25 mouse cellular contexts compared by ENCODE assay signal in the genomic region with DNA sequence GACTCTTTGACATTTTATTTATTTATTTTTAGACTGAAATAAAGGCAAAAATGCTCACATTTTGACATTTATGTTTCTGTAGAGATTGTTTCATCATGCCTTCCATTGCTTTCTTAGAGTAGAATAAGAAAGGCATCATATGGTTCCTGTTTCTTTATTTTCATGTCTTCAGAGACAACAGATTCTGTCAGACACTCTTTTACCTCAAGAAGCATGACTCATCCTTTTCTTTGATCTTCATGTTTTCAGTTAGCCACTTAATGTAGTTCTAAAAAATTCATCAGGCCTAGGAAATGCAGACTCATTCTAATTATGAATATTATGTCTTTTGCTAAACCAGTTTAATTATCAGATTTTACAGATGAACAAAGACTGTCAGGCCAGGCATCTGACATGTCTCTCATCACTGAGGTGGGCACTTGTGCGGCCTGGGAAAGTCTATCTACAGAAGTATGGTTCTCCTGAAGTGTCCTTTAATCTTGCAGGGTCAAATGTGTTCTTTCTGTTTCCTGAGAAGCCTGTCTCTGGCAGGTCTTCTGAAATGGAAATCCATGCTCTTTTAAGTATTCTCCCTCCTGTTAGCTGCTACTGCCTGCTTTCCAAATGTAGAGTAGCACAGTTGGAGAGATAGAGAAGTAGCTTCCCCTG. TPM values are rescaled to one million over a fixed set of nuclear protein-coding genes. Genes with fewer than 3 reads are reported as not detected.
DNase-seq lines count a peak whose midpoint lies in the region; ATAC-seq and TF ChIP-seq lines count a peak whose summit lies in the region.
"Had no signal": no experiment of that assay in that cellular context is flagged by ENCODE, and none has a peak within 500 bp of the region (broad histone marks: within the 10 kb centered on the region; RNA-seq: fewer than 3 reads in every experiment).

No protein-coding gene starts in this region.

- intact Hi-C loops in gastrocnemius, postnatal 36 days (cut with DNase I) = no loop called here

- WGBS in thymus, adult 2 months = 89% methylated on average over 1 of the region's 1 CpGs
- 70% methylated on average over 1 of the region's 1 CpGs for WGBS in midbrain, postnatal 0 days

- ATAC-seq in midbrain, postnatal 0 days (ENCODE audit: low FRiP score) = no peak
- ATAC-seq: activated CD4-positive, CD25-positive, alpha-beta regulatory T cell, adult 4 months; forebrain, embryonic 13.5 days; forebrain, embryonic 16.5 days; intestine, embryonic 16.5 days had no signal

- H3K4me3 ChIP-seq in thymus, adult 2 months (ENCODE audit: control insufficient read depth, insufficient read depth, low read length) = no peak overlapping the region
- no peak overlapping the region for H3K4me3 ChIP-seq in MEL (ENCODE audit: control insufficient read depth in 1 of 2, insufficient read depth in 1 of 2, low read depth in 2 of 2, low read length in 2 of 2)
- H3K4me3 ChIP-seq in midbrain, postnatal 0 days (ENCODE audit: low read depth, low read length) = no peak overlapping the region
- H3K4me3 ChIP-seq: forebrain, embryonic 10.5 days; forebrain, embryonic 13.5 days; heart, embryonic 10.5 days; heart, embryonic 13.5 days; hindbrain, embryonic 15.5 days had no signal

- H3K4me1 ChIP-seq in thymus, adult 2 months (replicated peaks; ENCODE audit: control insufficient read depth, insufficient read depth, low read length) = peaks cover 31% of the 10 kb centered on the region
- peaks cover 42 to 48% of the 10 kb centered on the region in 2 experiments for H3K4me1 ChIP-seq in MEL (ENCODE audit: control insufficient read depth in 1 of 2, insufficient read depth in 2 of 2, low read length in 2 of 2)
- H3K4me1 ChIP-seq in midbrain, postnatal 0 days (ENCODE audit: insufficient read depth, low read length) = no peaks in the 10 kb centered on the region

- TF ChIP-seq RAD21 in MEL (IDR thresholded peaks at IDR 0.05; ENCODE audit: low read depth, low read length) = no peak

- no peaks in the 10 kb centered on the region for H3K36me3 ChIP-seq in thymus, adult 2 months (ENCODE audit: control insufficient read depth, insufficient read depth, low read length)
- peaks cover 0 to 51% of the 10 kb centered on the region in 2 experiments; a peak in 2 of 4 replicates for H3K36me3 ChIP-seq in MEL (ENCODE audit: control insufficient read depth in 1 of 2, insufficient read depth in 2 of 2, low read length in 2 of 2)
- H3K36me3 ChIP-seq in midbrain, postnatal 0 days (ENCODE audit: insufficient read depth, low read length) = no peaks in the 10 kb centered on the region
- H3K36me3 ChIP-seq: forebrain, embryonic 10.5 days; heart, embryonic 10.5 days; heart, embryonic 13.5 days; hindbrain, embryonic 15.5 days had no signal

- peak; percentile 59 to 61 for TF ChIP-seq EP300 in MEL (IDR thresholded peaks at IDR 0.05; ENCODE audit: low read depth in 1 of 2, low read length in 2 of 2)

- H3K27me3 ChIP-seq in thymus, adult 2 months (ENCODE audit: control insufficient read depth, insufficient read depth, low read length) = no peaks in the 10 kb centered on the region
- H3K27me3 ChIP-seq in MEL (ENCODE audit: control insufficient read depth in 1 of 2, insufficient read depth in 2 of 2, low read length in 2 of 2) = no peaks in the 10 kb centered on the region
- H3K27me3 ChIP-seq in midbrain, postnatal 0 days (ENCODE audit: insufficient read depth, low read length) = no peaks in the 10 kb centered on the region
- H3K27me3 ChIP-seq: forebrain, embryonic 13.5 days; heart, embryonic 13.5 days; hindbrain, embryonic 15.5 days had no signal

- no peak for DNase-seq in thymus, adult 2 months
- DNase-seq in thymus, postnatal 25 days = no peak
- DNase-seq in CD4-positive helper T cell, adult 2 months (ENCODE audit: low read depth, low spot score) = peak; percentile 18
- DNase-seq in MEL (ENCODE audit: low read depth, low spot score) = peak; percentile 71
- DNase-seq in induced T-regulatory cell, adult 2 months (ENCODE audit: low read depth) = peak; percentile 52
- no peak for DNase-seq in midbrain, postnatal 0 days (ENCODE audit: low spot score)
- DNase-seq in spleen, adult 18-20 months = no peak
- no peak for DNase-seq in gastrocnemius, postnatal 36 days
- DNase-seq: adrenal gland, adult 8-10 months; adrenal gland, postnatal 25 days; cerebellum, adult 18-20 months; cerebellum, adult 9-10 months; cerebellum, postnatal 14 days; gastrocnemius, postnatal 25 days; heart, adult 18-20 months; heart, postnatal 14 days; heart, postnatal 4 days had no signal

- H3K27ac ChIP-seq in thymus, adult 2 months (ENCODE audit: control insufficient read depth, insufficient read depth, low read length) = peak overlapping the region; percentile 82
- peak overlapping the region; percentile 90 for H3K27ac ChIP-seq in MEL (ENCODE audit: control insufficient read depth, low read depth, low read length)
- no peak overlapping the region for H3K27ac ChIP-seq in midbrain, postnatal 0 days (ENCODE audit: low read depth, low read length)
- H3K27ac ChIP-seq: forebrain, embryonic 10.5 days; forebrain, embryonic 13.5 days; heart, embryonic 10.5 days; heart, embryonic 13.5 days; hindbrain, embryonic 15.5 days had no signal

- no peaks in the 10 kb centered on the region for H3K9me3 ChIP-seq in MEL (replicated peaks; ENCODE audit: insufficient read depth, low read length)
- H3K9me3 ChIP-seq in midbrain, postnatal 0 days (ENCODE audit: low read length) = no peaks in the 10 kb centered on the region
- H3K9me3 ChIP-seq: forebrain, embryonic 10.5 days; forebrain, embryonic 13.5 days; heart, embryonic 10.5 days; heart, embryonic 13.5 days; hindbrain, embryonic 15.5 days had no signal

- H3K9ac ChIP-seq in MEL (ENCODE audit: control insufficient read depth, low read depth, low read length, poor library complexity, severe bottlenecking) = peak overlapping the region; percentile 30
- no peak overlapping the region for H3K9ac ChIP-seq in midbrain, postnatal 0 days (replicated peaks; ENCODE audit: low read length, poor library complexity, severe bottlenecking)
- H3K9ac ChIP-seq: forebrain, embryonic 13.5 days; heart, embryonic 13.5 days; hindbrain, embryonic 15.5 days had no signal

- TF ChIP-seq POLR2A in thymus, adult 2 months (IDR thresholded peaks at IDR 0.05; ENCODE audit: control insufficient read depth, extremely low read depth, insufficient read depth, low read length, poor library complexity) = no peak
- no peak for TF ChIP-seq POLR2A in MEL (IDR thresholded peaks at IDR 0.05; ENCODE audit: control insufficient read depth in 1 of 2, insufficient read depth in 1 of 2, low read depth in 1 of 2, low read length in 2 of 2, poor library complexity in 1 of 2)

- no peaks in the 10 kb centered on the region; the same call in 1 of the 2 replicates for H3K79me2 ChIP-seq in MEL (ENCODE audit: control insufficient read depth, insufficient read depth, low read length, poor library complexity)

- no peak overlapping the region for H3K4me2 ChIP-seq in midbrain, postnatal 0 days (ENCODE audit: low read depth, low read length, poor library complexity, severe bottlenecking)
- H3K4me2 ChIP-seq: forebrain, embryonic 13.5 days; heart, embryonic 13.5 days; hindbrain, embryonic 15.5 days had no signal

- no peak for TF ChIP-seq CTCF in thymus, adult 2 months (IDR thresholded peaks at IDR 0.05; ENCODE audit: borderline replicate concordance, control insufficient read depth, extremely low read depth, insufficient read depth, low read length, poor library complexity)
- no peak for TF ChIP-seq CTCF in MEL (IDR thresholded peaks at IDR 0.05 in 2 of 3, conservative IDR thresholded peaks at IDR 0.05 in 1 of 3; ENCODE audit: control insufficient read depth in 1 of 3, insufficient read depth in 1 of 3, low read depth in 2 of 3, low read length in 3 of 3, poor library complexity in 1 of 3, severe bottlenecking in 1 of 3)
- TF ChIP-seq CTCF in midbrain, postnatal 0 days (IDR thresholded peaks at IDR 0.05) = no peak

TF ChIP-seq in MEL, 35 proteins besides CTCF, POLR2A, EP300 and RAD21:
- 0 out of 2 replicates have a peak, but pooled peaks have one; percentile 15 for TF ChIP-seq HCFC1 (IDR thresholded peaks at IDR 0.05; ENCODE audit: low read depth, low read length)
- TF ChIP-seq SIN3A (IDR thresholded peaks at IDR 0.05; ENCODE audit: low read length) = peak; percentile 64
- no peak for TF ChIP-seq NRF1 (IDR thresholded peaks at IDR 0.05; ENCODE audit: insufficient read depth, low read depth, low read length, poor library complexity, severe bottlenecking)
- peak; percentile 88 for TF ChIP-seq ETS1 (IDR thresholded peaks at IDR 0.05; ENCODE audit: low read depth, low read length)
- peak; percentile 22; the same call in 1 of the 2 replicates for TF ChIP-seq GATA1 (IDR thresholded peaks at IDR 0.05; ENCODE audit: low read depth, low read length)
- TF ChIP-seq MAFK (IDR thresholded peaks at IDR 0.05; ENCODE audit: borderline replicate concordance, low read depth, low read length) = peak; percentile 28; the same call in 1 of the 2 replicates
- TF ChIP-seq MAX (IDR thresholded peaks at IDR 0.05; ENCODE audit: low read length) = no peak
- TF ChIP-seq JUND (IDR thresholded peaks at IDR 0.05; ENCODE audit: low read depth, low read length) = peak; percentile 78

RNA-seq across cellular contexts. Expression of a gene that starts 19.3 kb away (rescaled TPM):
- polyA plus RNA-seq in thymus, adult 2 months (2012; rRNA removed) = 187 and 194 TPM in 2 replicates
- total RNA-seq in MEL (2012; rRNA removed) = 1.8 and 2.1 TPM in 2 replicates
- polyA plus RNA-seq in MEL (2012; ENCODE audit: insufficient read depth in 1 of 2, insufficient read length in 2 of 2, low read depth in 1 of 2, low replicate concordance in 2 of 2, missing spikeins in 1 of 2) = 10 to 100 TPM in 1 of 2 experiments, 1 to 10 TPM in 1; 7.9 to 31.1 TPM
- total RNA-seq in midbrain, postnatal 0 days (2014; rRNA removed) = 11.1 and 16.4 TPM in 2 replicates
- polyA plus RNA-seq in midbrain, postnatal 0 days (2015; fragmentation: Nextera tagmentation; extraction: Ambion mirVana) = 5.0 and 5.1 TPM in 2 replicates
- 1 to 10 TPM; 5.2 to 7.4 TPM for total RNA-seq in gastrocnemius, postnatal 36 days (2021)

Comparison
In these comparisons a context has a peak if more than half of its experiments do, and no peak if none do; other contexts are left out.
1. DNase-seq: peak in CD4-positive helper T cell, adult 2 months (single experiment), MEL (single experiment) and induced T-regulatory cell, adult 2 months (single experiment); none in thymus, adult 2 months (single experiment), thymus, postnatal 25 days (single experiment), midbrain, postnatal 0 days (single experiment), spleen, adult 18-20 months (0 of 2) and gastrocnemius, postnatal 36 days (0 of 2).